Mouse (Mus musculus) hindbrain, postnatal 0 days (tissue): Measurements from ENCODE around the gene Ifnl3. TPM values are rescaled to one million over a fixed set of nuclear protein-coding genes. Genes with fewer than 3 reads are reported as not detected.

Experiments
- ATAC-seq: fragments of 200-750 bp; cut with Nextera tagmentation; 2 replicates; pipeline ENCODE4 v1.8.0; 2017; ENCODE audit warnings: mild to moderate bottlenecking, moderate TSS enrichment, moderate library complexity
- DNase-seq: peaks from one replicate; pipeline ENCODE4 v3.0.0-alpha.2; 2015; ENCODE audit warnings: low spot score
- H3K27ac ChIP-seq: fragments of 300-500 bp; sonication (generic); 2 replicates; pipeline ENCODE4 v1.5.1; 2014; ENCODE audit warnings: mild to moderate bottlenecking
- H3K27me3 ChIP-seq: fragments of 300-500 bp; sonication (generic); 2 replicates; pipeline ENCODE4 v1.6.1; 2014; ENCODE audit warnings: low read length, mixed read lengths; ENCODE audit not compliant: insufficient read depth
- H3K36me3 ChIP-seq: fragments of 300-500 bp; sonication (generic); 2 replicates; pipeline ENCODE4 v1.6.1; 2014; ENCODE audit warnings: low read length, mixed read lengths; ENCODE audit not compliant: insufficient read depth
- H3K4me1 ChIP-seq: fragments of 300-500 bp; sonication (generic); 2 replicates; pipeline ENCODE4 v1.6.1; 2014; ENCODE audit warnings: antibody characterized with exemption, low read length, mixed read lengths; ENCODE audit not compliant: insufficient read depth
- H3K4me2 ChIP-seq: fragments of 300-500 bp; sonication (generic); 2 replicates; pipeline ENCODE4 v1.6.1; 2014; ENCODE audit warnings: low read depth, mild to moderate bottlenecking, low read length, moderate library complexity, mixed read lengths
- H3K4me3 ChIP-seq: fragments of 300-500 bp; sonication (generic); 2 replicates; pipeline ENCODE4 v1.5.1; 2014; ENCODE audit warnings: low read length
- H3K9ac ChIP-seq: fragments of 300-500 bp; sonication (generic); replicated peaks from 2 replicates; pipeline ENCODE4 v1.6.1; 2014; ENCODE audit warnings: mild to moderate bottlenecking, low read length, moderate library complexity, mixed read lengths
- H3K9me3 ChIP-seq: fragments of 300-500 bp; sonication (generic); 2 replicates; pipeline ENCODE4 v1.6.1; 2016; ENCODE audit warnings: low read length, mixed read lengths
- CTCF ChIP-seq: IDR thresholded peaks from 2 replicates; pipeline ENCODE4 v1.5.1; 2016; ENCODE audit warnings: antibody characterized with exemption, control low read depth, low read depth
- WGBS: fragments of 180-500 bp; shearing (Covaris S2); extraction: QIAGEN DNeasy Blood & Tissue Kit; methylation state at CpG from one replicate; pipeline ENCODE4 v1.1.7; 2014; 5-methylcytosine and 5-hydroxymethylcytosine counted together
- polyA plus RNA-seq: library from polyadenylated mRNA; unstranded; fragments of >200 nt; fragmentation: Nextera tagmentation; extraction: Ambion mirVana; gene quantifications from 2 replicates; pipeline ENCODE4 v1.2.1, GENCODE M21; 2015
- total RNA-seq: library from RNA; depleted of rRNA; stranded (reverse); fragments of >200 nt; gene quantifications from 2 replicates; pipeline ENCODE4 v1.2.3, GENCODE M21; 2014

The Ifnl3 gene
- total and polyA plus RNA-seq, 2 experiments from 2014 or later, result not detected

- no peaks in the 10 kb centered on the region for H3K4me1 ChIP-seq
- DNase-seq (no peak), ATAC-seq (peak; percentile 38; the same call in 1 of the 2 replicates)
- no peak overlapping the region for H3K27ac ChIP-seq
- H3K27me3 ChIP-seq, result peaks cover 10% of the 10 kb centered on the region; the same call in 1 of the 2 replicates
- no peak overlapping the region for H3K4me3 ChIP-seq
- no peak for TF ChIP-seq CTCF
- no peaks in the 10 kb centered on the region for H3K9me3 ChIP-seq
- no peaks in the 10 kb centered on the region for H3K36me3 ChIP-seq
- WGBS, result 32% methylated on average over 14 of the region's 14 CpGs
- H3K4me2 ChIP-seq, result no peak overlapping the region
- H3K9ac ChIP-seq, result no peak overlapping the region
Observed at GRCm38 (mm10) chr7:28545048-28545890, 22.6 kb downstream of the Ifnl3 start.

- no peak for TF ChIP-seq CTCF
- ATAC-seq (no peak), DNase-seq (no peak)
- Histone ChIP-seq H3K9ac (no peak overlapping the region), H3K27me3 (peaks cover 10% of the 10 kb centered on the region; the same call in 1 of the 2 replicates), H3K4me1 (no peaks in the 10 kb centered on the region), H3K9me3 (no peaks in the 10 kb centered on the region), H3K4me2 (no peak overlapping the region), H3K36me3 (no peaks in the 10 kb centered on the region), H3K27ac (no peak overlapping the region), H3K4me3 (no peak overlapping the region)
- WGBS, result 48% methylated on average over 7 of the region's 7 CpGs
Observed at GRCm38 (mm10) chr7:28545891-28546210, 23.2 kb downstream of the Ifnl3 start.

GRCm38 (mm10) chr7:28546649-28547048, 24.0 kb downstream of the Ifnl3 start:
- ATAC-seq, result no peak; the same call in 1 of the 2 replicates
- no peak for DNase-seq
- H3K27me3 ChIP-seq, result peaks cover 10% of the 10 kb centered on the region; the same call in 1 of the 2 replicates
- peak overlapping the region; percentile 26 for H3K4me3 ChIP-seq
- under 1% methylated on average over 19 of the region's 22 CpGs for WGBS
- H3K36me3 ChIP-seq, result no peaks in the 10 kb centered on the region
- H3K27ac ChIP-seq, result no peak overlapping the region
- no peak overlapping the region for H3K9ac ChIP-seq
- peak overlapping the region; percentile 55 for H3K4me2 ChIP-seq
- H3K4me1 ChIP-seq, result no peaks in the 10 kb centered on the region
- H3K9me3 ChIP-seq, result no peaks in the 10 kb centered on the region
- TF ChIP-seq CTCF, result no peak

GRCm38 (mm10) chr7:28547154-28547553, 24.5 kb downstream of the Ifnl3 start, which contains the start of gene Nccrp1:
Gene Nccrp1, minus strand, starts transcription at chr7:28547254.
- no peaks in the 10 kb centered on the region for H3K9me3 ChIP-seq
- H3K27ac ChIP-seq, result no peak within 1 kb of the TSS
- TF ChIP-seq CTCF, result no peak
- WGBS, result 4% methylated on average over 5 of the region's 5 CpGs
- H3K4me2 ChIP-seq, result peak within 1 kb of the TSS; percentile 55
- no peaks in the 10 kb centered on the region for H3K4me1 ChIP-seq
- H3K4me3 ChIP-seq, result peak within 1 kb of the TSS; percentile 26
- no peaks in the 10 kb centered on the region for H3K36me3 ChIP-seq
- DNase-seq (no peak), ATAC-seq (no peak)
- peaks cover 10% of the 10 kb centered on the region; the same call in 1 of the 2 replicates for H3K27me3 ChIP-seq
- no peak within 1 kb of the TSS for H3K9ac ChIP-seq

- DNase-seq (no peak), ATAC-seq (no peak)
- Histone ChIP-seq H3K9ac (no peak overlapping the region), H3K4me3 (no peak overlapping the region), H3K4me1 (no peaks in the 10 kb centered on the region), H3K27ac (no peak overlapping the region), H3K27me3 (peaks cover 10% of the 10 kb centered on the region; the same call in 1 of the 2 replicates), H3K4me2 (no peak overlapping the region), H3K36me3 (no peaks in the 10 kb centered on the region), H3K9me3 (no peaks in the 10 kb centered on the region)
- TF ChIP-seq CTCF, result no peak
- 67% methylated on average over 7 of the region's 7 CpGs for WGBS
Observed at GRCm38 (mm10) chr7:28547628-28548027, 25.0 kb downstream of the Ifnl3 start.

- ATAC-seq (no peak), DNase-seq (no peak)
- WGBS, result 91% methylated on average over 6 of the region's 6 CpGs
- no peaks in the 10 kb centered on the region for H3K27me3 ChIP-seq
- no peaks in the 10 kb centered on the region for H3K36me3 ChIP-seq
- TF ChIP-seq CTCF, result no peak
- H3K4me3 ChIP-seq, result no peak overlapping the region
- no peaks in the 10 kb centered on the region for H3K4me1 ChIP-seq
- H3K4me2 ChIP-seq, result no peak overlapping the region
- no peak overlapping the region for H3K27ac ChIP-seq
- H3K9me3 ChIP-seq, result no peaks in the 10 kb centered on the region
- H3K9ac ChIP-seq, result no peak overlapping the region
Observed at GRCm38 (mm10) chr7:28553076-28553475, 30.4 kb downstream of the Ifnl3 start.
